Comparison of ENCODE assay signal across 23 mouse cellular contexts in genomic region chrX:135058949-135059348, GRCm38 (mm10). TPM values are rescaled to one million over a fixed set of nuclear protein-coding genes. Genes with fewer than 3 reads are reported as not detected.
DNase-seq lines count a peak whose midpoint lies in the region; ATAC-seq and TF ChIP-seq lines count a peak whose summit lies in the region.
"Had no signal": no experiment of that assay in that cellular context is flagged by ENCODE, and none has a peak within 500 bp of the region (broad histone marks: within the 10 kb centered on the region; RNA-seq: fewer than 3 reads in every experiment).

No protein-coding gene starts in this region.

- intact Hi-C loops in left cerebral cortex, postnatal 25 days (cut with DNase I), result no loop called here

- no peak overlapping the region for H3K27ac ChIP-seq in forebrain, postnatal 0 days (ENCODE audit: low read depth, low read length)
- no peak overlapping the region for H3K27ac ChIP-seq in forebrain, embryonic 12.5 days
- H3K27ac ChIP-seq in neural tube, embryonic 15.5 days (replicated peaks), result no peak overlapping the region

- no peak for TF ChIP-seq CTCF in forebrain, postnatal 0 days (IDR thresholded peaks at IDR 0.05; ENCODE audit: low read depth)

- no peaks in the 10 kb centered on the region for H3K36me3 ChIP-seq in forebrain, postnatal 0 days (ENCODE audit: insufficient read depth)
- no peaks in the 10 kb centered on the region for H3K36me3 ChIP-seq in forebrain, embryonic 12.5 days (replicated peaks)
- no peaks in the 10 kb centered on the region for H3K36me3 ChIP-seq in neural tube, embryonic 15.5 days
- H3K36me3 ChIP-seq: G1E had no signal

- DNase-seq in forebrain, postnatal 0 days, result no peak
- peak; percentile 25 for DNase-seq in heart, adult 11 months
- no peak for DNase-seq in heart, adult 8-10 months (ENCODE audit: low spot score)
- peak; percentile 10 for DNase-seq in brain, adult 2 months (ENCODE audit: low read depth, low spot score)
- DNase-seq in left cerebral cortex, postnatal 25 days (ENCODE audit: low spot score in 2 of 2), result no peak
- DNase-seq: adrenal gland, adult 2 months; adrenal gland, adult 8-10 months; adrenal gland, postnatal 10 days; adrenal gland, postnatal 14 days; adrenal gland, postnatal 25 days; adrenal gland, postnatal 36 days; B cell, adult 2 months; cerebellum, adult 11 months; cerebellum, adult 11-12 months; cerebellum, adult 18-20 months had no signal

- no peak overlapping the region for H3K9ac ChIP-seq in forebrain, postnatal 0 days
- H3K9ac ChIP-seq in forebrain, embryonic 12.5 days, result no peak overlapping the region
- no peak overlapping the region for H3K9ac ChIP-seq in neural tube, embryonic 15.5 days (replicated peaks)

- ATAC-seq in forebrain, postnatal 0 days, result peak; percentile 58
- ATAC-seq in forebrain, embryonic 12.5 days (ENCODE audit: low FRiP score), result no peak
- peak; percentile 59; the same call in 1 of the 2 replicates for ATAC-seq in megakaryocyte-erythroid progenitor cell, adult 5-6 weeks (replicated peaks; ENCODE audit: low FRiP score, low TSS enrichment, poor library complexity, severe bottlenecking)
- no peak for ATAC-seq in neural tube, embryonic 15.5 days (ENCODE audit: low FRiP score)
- ATAC-seq: activated CD4-positive, CD25-positive, alpha-beta regulatory T cell, adult 4 months; CD4-positive, CD25-positive, alpha-beta regulatory T cell, adult 4 months; Patski had no signal

- H3K27me3 ChIP-seq in forebrain, postnatal 0 days (ENCODE audit: insufficient read depth, low read length), result no peaks in the 10 kb centered on the region
- H3K27me3 ChIP-seq in forebrain, embryonic 12.5 days, result peaks cover 52% of the 10 kb centered on the region
- peaks cover 4% of the 10 kb centered on the region for H3K27me3 ChIP-seq in neural tube, embryonic 15.5 days (replicated peaks)
- H3K27me3 ChIP-seq: CH12.LX, Patski had no signal

- H3K9me3 ChIP-seq in forebrain, postnatal 0 days (ENCODE audit: low read length), result 0 out of 2 replicates have a peak, but pooled peaks cover 2% of the 10 kb centered on the region
- H3K9me3 ChIP-seq in forebrain, embryonic 12.5 days, result no peaks in the 10 kb centered on the region
- H3K9me3 ChIP-seq in neural tube, embryonic 15.5 days (replicated peaks), result no peaks in the 10 kb centered on the region
- H3K9me3 ChIP-seq: G1E had no signal

- H3K4me3 ChIP-seq in forebrain, postnatal 0 days (ENCODE audit: low read depth, low read length), result no peak overlapping the region
- H3K4me3 ChIP-seq in forebrain, embryonic 12.5 days (replicated peaks), result no peak overlapping the region
- no peak overlapping the region for H3K4me3 ChIP-seq in neural tube, embryonic 15.5 days (replicated peaks)

- no peak overlapping the region for H3K4me2 ChIP-seq in forebrain, postnatal 0 days (ENCODE audit: low read depth)
- H3K4me2 ChIP-seq in forebrain, embryonic 12.5 days, result no peak overlapping the region
- no peak overlapping the region for H3K4me2 ChIP-seq in neural tube, embryonic 15.5 days

- WGBS in forebrain, postnatal 0 days, result 59% methylated on average over 3 of the region's 3 CpGs
- WGBS in forebrain, embryonic 12.5 days, result 68% methylated on average over 3 of the region's 3 CpGs
- 64% methylated on average over 3 of the region's 3 CpGs for WGBS in neural tube, embryonic 15.5 days

- no peaks in the 10 kb centered on the region for H3K4me1 ChIP-seq in forebrain, postnatal 0 days (ENCODE audit: insufficient read depth)
- H3K4me1 ChIP-seq in forebrain, embryonic 12.5 days, result no peaks in the 10 kb centered on the region
- no peaks in the 10 kb centered on the region for H3K4me1 ChIP-seq in neural tube, embryonic 15.5 days

RNA-seq across cellular contexts. Expression of gene Zmat1, which starts 49.9 kb away (rescaled TPM):
- 2.2 and 3.0 TPM in 2 replicates for total RNA-seq in forebrain, postnatal 0 days (2014; rRNA removed)
- 3.6 and 6.9 TPM in 2 replicates for polyA plus RNA-seq in forebrain, postnatal 0 days (2015; fragmentation: Nextera tagmentation; extraction: Ambion mirVana)
- 6.3 and 6.7 TPM in 2 replicates for polyA plus RNA-seq in forebrain, embryonic 12.5 days (2016; fragmentation: Nextera tagmentation; extraction: Ambion mirVana)
- total RNA-seq in heart, adult 8-10 months (2022), result 10 to 100 TPM in 1 of 4 experiments, 1 to 10 TPM in 3; 4.7 to 10.7 (median 7.1) TPM
- total RNA-seq in megakaryocyte-erythroid progenitor cell, adult 5-6 weeks (2014; fragmentation: Nextera tagmentation), result 2.0 and 3.9 TPM in 2 replicates
- 0.99 and 1.7 TPM in 2 replicates for total RNA-seq in megakaryocyte-erythroid progenitor cell, adult 5-6 weeks (2017)
- 9.7 and 9.9 TPM in 2 replicates for polyA plus RNA-seq in neural tube, embryonic 15.5 days (2015; fragmentation: Nextera tagmentation; extraction: Ambion mirVana)
- 10 to 100 TPM in 1 of 2 experiments, 1 to 10 TPM in 1; 9.4 to 11.4 TPM for total RNA-seq in left cerebral cortex, postnatal 25 days (2021)

Comparison
In these comparisons a context has a peak if more than half of its experiments do, and no peak if none do; other contexts are left out.
1. ATAC-seq: peak in forebrain, postnatal 0 days (single experiment) and megakaryocyte-erythroid progenitor cell, adult 5-6 weeks (single experiment); none in forebrain, embryonic 12.5 days (single experiment) and neural tube, embryonic 15.5 days (single experiment).
2. DNase-seq: peak in heart, adult 11 months (single experiment) and brain, adult 2 months (single experiment); none in forebrain, postnatal 0 days (single experiment), heart, adult 8-10 months (single experiment) and left cerebral cortex, postnatal 25 days (0 of 2).